Mouse (Mus musculus) CH12.LX (cell line): ENCODE data around the gene Rmnd1. TPM values are rescaled to one million over a fixed set of nuclear protein-coding genes. Genes with fewer than 3 reads are reported as not detected.

Experiments used
- DNase-seq: peaks from one replicate; pipeline ENCODE4 v3.0.0-alpha.2; 2013; ENCODE audit errors: extremely low read depth
- H3K27ac ChIP-seq: 2 replicates; pipeline ENCODE4 v1.5.1; 2012; ENCODE audit warnings: low read depth, mild to moderate bottlenecking, control low read depth, moderate library complexity; ENCODE audit not compliant: insufficient read depth
- H3K27me3 ChIP-seq: replicated peaks from 2 replicates; pipeline ENCODE3; 2012; ENCODE audit warnings: inconsistent platforms
- H3K36me3 ChIP-seq, 2 experiments: replicated peaks in 1 of 2; 2 replicates each; pipeline versions ENCODE3 to v1.6.1; 2012; ENCODE audit warnings: inconsistent platforms in 1 of 2, low read length in 1 of 2, mild to moderate bottlenecking in 1 of 2, mixed read lengths in 1 of 2, moderate library complexity in 1 of 2; ENCODE audit not compliant: control insufficient read depth in 1 of 2, insufficient read depth in 1 of 2
- H3K4me1 ChIP-seq, 2 experiments: 2 replicates each; pipeline ENCODE4 v1.6.1; 2012; ENCODE audit warnings: inconsistent platforms in 1 of 2, moderate library complexity in 1 of 2; ENCODE audit not compliant: insufficient read depth in 2 of 2, control insufficient read depth in 1 of 2
- H3K4me2 ChIP-seq: 2 replicates; pipeline ENCODE4 v1.6.1; 2012; ENCODE audit warnings: low read depth, mild to moderate bottlenecking, control low read depth; ENCODE audit not compliant: poor library complexity, insufficient read depth, severe bottlenecking
- H3K4me3 ChIP-seq, 3 experiments: fragments of 150-350 bp in 1 of 3; sonication (generic) in 1 of 3; replicated peaks in 1 of 3; 2 replicates each; pipeline versions ENCODE3 to v1.5.1; 2011 to 2012; ENCODE audit warnings: low read depth in 2 of 3, low read length in 2 of 3, mild to moderate bottlenecking in 2 of 3, moderate library complexity in 2 of 3, control low read depth in 1 of 3, improper control_type of control experiment in 1 of 3, inconsistent platforms in 1 of 3, mixed read lengths in 1 of 3; ENCODE audit not compliant: poor library complexity in 1 of 3
- H3K79me2 ChIP-seq: replicated peaks from 2 replicates; pipeline ENCODE4 v1.6.1; 2012; ENCODE audit warnings: mild to moderate bottlenecking, moderate library complexity; ENCODE audit not compliant: control insufficient read depth, poor library complexity, insufficient read depth, severe bottlenecking; ENCODE audit errors: extremely low read depth
- H3K9ac ChIP-seq: 2 replicates; pipeline ENCODE4 v1.6.1; 2012; ENCODE audit warnings: low read depth, mild to moderate bottlenecking, control low read depth, moderate library complexity; ENCODE audit not compliant: insufficient read depth
- H3K9me3 ChIP-seq: replicated peaks from 2 replicates; pipeline ENCODE3; 2012; ENCODE audit warnings: low read length, inconsistent platforms, mixed read lengths
- BHLHE40 ChIP-seq: IDR thresholded peaks from 2 replicates; pipeline ENCODE4 v1.6.1; 2011; ENCODE audit warnings: mild to moderate bottlenecking, low read depth, low read length, improper control_type of control experiment
- CHD2 ChIP-seq: IDR thresholded peaks from 2 replicates; pipeline ENCODE4 v1.6.1; 2011; ENCODE audit warnings: low read length, improper control_type of control experiment
- CTCF ChIP-seq, 2 experiments: IDR thresholded peaks in 1 of 2; conservative IDR thresholded peaks in 1 of 2; 2 replicates each; pipeline ENCODE4 v1.5.1; 2011 to 2012; ENCODE audit warnings: low read depth in 2 of 2, low read length in 2 of 2, improper control_type of control experiment in 1 of 2, inconsistent platforms in 1 of 2, mild to moderate bottlenecking in 1 of 2, moderate library complexity in 1 of 2
- ELF1 ChIP-seq: IDR thresholded peaks from 2 replicates; pipeline ENCODE4 v1.6.1; 2014; ENCODE audit warnings: low read depth, mild to moderate bottlenecking, inconsistent platforms, low read length, improper control_type of control experiment
- EP300 ChIP-seq: IDR thresholded peaks from 2 replicates; pipeline ENCODE4 v1.6.1; 2011; ENCODE audit warnings: low read length, improper control_type of control experiment
- GABPA ChIP-seq: IDR thresholded peaks from 2 replicates; pipeline ENCODE4 v1.6.1; 2012; ENCODE audit warnings: low read depth, low read length, improper control_type of control experiment, inconsistent platforms; ENCODE audit not compliant: insufficient replicate concordance
- HCFC1 ChIP-seq: IDR thresholded peaks from 2 replicates; pipeline ENCODE4 v1.6.1; 2012; ENCODE audit warnings: low read depth, mild to moderate bottlenecking, inconsistent platforms, low read length, improper control_type of control experiment
- IRF4 ChIP-seq: IDR thresholded peaks from 2 replicates; pipeline ENCODE4 v1.6.1; 2014; ENCODE audit warnings: low read depth, mild to moderate bottlenecking, inconsistent platforms, low read length, improper control_type of control experiment
- KAT2A ChIP-seq: IDR thresholded peaks from 2 replicates; pipeline ENCODE4 v1.6.1; 2012; ENCODE audit warnings: low read length, improper control_type of control experiment, inconsistent platforms; ENCODE audit not compliant: insufficient replicate concordance
- MAX ChIP-seq: IDR thresholded peaks from 2 replicates; pipeline ENCODE4 v1.6.1; 2011; ENCODE audit warnings: low read length, improper control_type of control experiment
- MAZ ChIP-seq: IDR thresholded peaks from 2 replicates; pipeline ENCODE4 v1.6.1; 2012; ENCODE audit warnings: low read depth, mild to moderate bottlenecking, inconsistent platforms, low read length, improper control_type of control experiment, moderate library complexity
- MEF2A ChIP-seq: IDR thresholded peaks from 2 replicates; pipeline ENCODE4 v1.6.1; 2014; ENCODE audit warnings: low read depth, mild to moderate bottlenecking, inconsistent platforms, low read length, improper control_type of control experiment, borderline replicate concordance
- MXI1 ChIP-seq: IDR thresholded peaks from 2 replicates; pipeline ENCODE4 v1.6.1; 2011; ENCODE audit warnings: mild to moderate bottlenecking, low read depth, low read length, improper control_type of control experiment
- NELFE ChIP-seq: IDR thresholded peaks from 2 replicates; pipeline ENCODE4 v1.6.1; 2011; ENCODE audit warnings: low read depth, low read length, improper control_type of control experiment
- NRF1 ChIP-seq: IDR thresholded peaks from 2 replicates; pipeline ENCODE4 v1.6.1; 2014; ENCODE audit warnings: low read depth, mild to moderate bottlenecking, inconsistent platforms, low read length, improper control_type of control experiment, moderate library complexity
- PAX5 ChIP-seq: IDR thresholded peaks from 2 replicates; pipeline ENCODE4 v1.6.1; 2012; ENCODE audit warnings: low read length, inconsistent platforms, mixed read lengths
- POLR2A ChIP-seq: IDR thresholded peaks from 2 replicates; pipeline ENCODE4 v1.6.1; 2011; ENCODE audit warnings: low read depth, mild to moderate bottlenecking, improper control_type of control experiment, low read length
- POLR2AphosphoS2 ChIP-seq: IDR thresholded peaks from 2 replicates; pipeline ENCODE4 v1.6.1; 2011; ENCODE audit warnings: low read depth, low read length, improper control_type of control experiment
- RAD21 ChIP-seq: IDR thresholded peaks from 2 replicates; pipeline ENCODE4 v1.6.1; 2011; ENCODE audit warnings: low read depth, mild to moderate bottlenecking, low read length, improper control_type of control experiment, moderate library complexity
- SIN3A ChIP-seq: IDR thresholded peaks from 2 replicates; pipeline ENCODE4 v1.6.1; 2012; ENCODE audit warnings: low read length, improper control_type of control experiment, inconsistent platforms
- SMC3 ChIP-seq: IDR thresholded peaks from 2 replicates; pipeline ENCODE4 v1.6.1; 2011; ENCODE audit warnings: low read depth, low read length, improper control_type of control experiment
- TCF12 ChIP-seq: IDR thresholded peaks from 2 replicates; pipeline ENCODE4 v1.6.1; 2014; ENCODE audit warnings: low read depth, mild to moderate bottlenecking, inconsistent platforms, low read length, improper control_type of control experiment
- UBTF ChIP-seq: IDR thresholded peaks from 2 replicates; pipeline ENCODE4 v1.6.1; 2012; ENCODE audit warnings: low read depth, mild to moderate bottlenecking, inconsistent platforms, low read length, improper control_type of control experiment, moderate library complexity
- USF1 ChIP-seq: IDR thresholded peaks from 2 replicates; pipeline ENCODE4 v1.6.1; 2014; ENCODE audit warnings: low read depth, mild to moderate bottlenecking, inconsistent platforms, low read length, improper control_type of control experiment
- ZC3H11A ChIP-seq: IDR thresholded peaks from 2 replicates; pipeline ENCODE4 v1.6.1; 2012; ENCODE audit warnings: low read depth, mild to moderate bottlenecking, inconsistent platforms, low read length, improper control_type of control experiment
- ZKSCAN1 ChIP-seq: IDR thresholded peaks from 2 replicates; pipeline ENCODE4 v1.6.1; 2012; ENCODE audit warnings: low read depth, inconsistent platforms, low read length, improper control_type of control experiment, borderline replicate concordance
- ZMIZ1 ChIP-seq: IDR thresholded peaks from 2 replicates; pipeline ENCODE4 v1.6.1; 2012; ENCODE audit warnings: low read depth, mild to moderate bottlenecking, inconsistent platforms, low read length, improper control_type of control experiment
- ZNF384 ChIP-seq: IDR thresholded peaks from 2 replicates; pipeline ENCODE4 v1.6.1; 2012; ENCODE audit warnings: low read depth, low read length, improper control_type of control experiment, inconsistent platforms
- dilution Hi-C: fragments of 300-500 bp; cut with MboI; formaldehyde crosslinking; loops from 2 replicates; pipeline ENCODE4 v1.14.3; 2020; ENCODE audit warnings: low sequenced_read_pairs; ENCODE audit not compliant: extremely low pct_unique_long_range_greater_than_20kb, extremely low pct_ligation_motif_present
- in situ Hi-C: fragments of 300-500 bp; cut with MboI; formaldehyde crosslinking; loops from 3 replicates; pipeline ENCODE4 v1.14.3; 2019; ENCODE audit warnings: low sequenced_read_pairs, low pct_ligation_motif_present, low pct_unique_long_range_greater_than_20kb, mixed read lengths
- polyA plus RNA-seq: library from polyadenylated mRNA; unstranded; fragments of >175 nt; gene quantifications from 2 replicates; pipeline ENCODE4 v1.2.1, GENCODE M21; 2012; ENCODE audit warnings: low read depth; ENCODE audit not compliant: insufficient read length
- total RNA-seq, 2 experiments: library from RNA; depleted of rRNA; stranded (reverse); fragments of 300-350 nt in 1 of 2; fragments of >200 nt in 1 of 2; gene quantifications; 2 replicates each; pipeline ENCODE4 v1.2.3; 2012 to 2014

The Rmnd1 gene
- total and polyA plus RNA-seq, 3 experiments = 29.1 to 44.4 (median 43.6) TPM

GRCm38 (mm10) chr10:4387701-4388383, 44.3 kb downstream of the Rmnd1 start, which contains the start of gene Zbtb2:
Gene Zbtb2, minus strand, starts transcription at chr10:4388108.
- Histone ChIP-seq H3K9me3 (no peaks in the 10 kb centered on the region), H3K79me2 (peaks cover 57% of the 10 kb centered on the region), H3K4me3 (peak within 1 kb of the TSS; percentile 76 to 97 (median 79)), H3K27me3 (no peaks in the 10 kb centered on the region), H3K9ac (peak within 1 kb of the TSS; percentile 98), H3K4me2 (peak within 1 kb of the TSS; percentile 80), H3K4me1 (peaks cover 11 to 42% of the 10 kb centered on the region in 2 experiments), H3K27ac (peak within 1 kb of the TSS; percentile 94), H3K36me3 (peaks cover under 1 to 21% of the 10 kb centered on the region in 2 experiments)
- no peak for TF ChIP-seq NELFE
- TF ChIP-seq USF1 = peak; percentile 59
- TF ChIP-seq HCFC1 = no peak
- no peak for TF ChIP-seq KAT2A
- TF ChIP-seq BHLHE40 = peak; percentile 26; the same call in 1 of the 2 replicates
- no peak for TF ChIP-seq ELF1
- TF ChIP-seq MAX = no peak
- no peak; the same call in 1 of the 2 replicates for TF ChIP-seq MXI1
- TF ChIP-seq ZNF384 = no peak
- dilution Hi-C loops (no loop called here), in situ Hi-C loops (no loop called here)
- peak; percentile 37 for DNase-seq

- H3K9ac ChIP-seq = peak overlapping the region; percentile 98
- no peaks in the 10 kb centered on the region for H3K27me3 ChIP-seq
- H3K4me1 ChIP-seq = peaks cover 11 to 38% of the 10 kb centered on the region in 2 experiments
- in situ Hi-C loops = no loop called here
- H3K9me3 ChIP-seq = no peaks in the 10 kb centered on the region
- peaks cover 0 to 19% of the 10 kb centered on the region in 2 experiments for H3K36me3 ChIP-seq
- dilution Hi-C loops = no loop called here
- peaks cover 52% of the 10 kb centered on the region for H3K79me2 ChIP-seq
- DNase-seq = peak; percentile 90
- H3K27ac ChIP-seq = peak overlapping the region; percentile 94
- H3K4me2 ChIP-seq = peak overlapping the region; percentile 96
- peak overlapping the region; percentile 64 to 97 (median 79) for H3K4me3 ChIP-seq
- TF ChIP-seq ZMIZ1 (no peak), CHD2 (peak; percentile 97), SMC3 (no peak), IRF4 (peak; percentile 22; the same call in 1 of the 2 replicates), NELFE (peak; percentile 42; the same call in 1 of the 2 replicates), CTCF (conservative IDR thresholded peaks at IDR 0.05 in 1 of 2, IDR thresholded peaks at IDR 0.05 in 1 of 2; ENCODE audit: low read depth in 2 of 2, low read length in 2 of 2) (no peak), MAX (peak; percentile 20; the same call in 1 of the 2 replicates), BHLHE40 (peak; percentile 39; the same call in 1 of the 2 replicates), USF1 (no peak), POLR2A (peak; percentile 78), ZKSCAN1 (no peak), ELF1 (peak; percentile 72), MAZ (peak; percentile 77), HCFC1 (peak; percentile 70), TCF12 (peak; percentile 50; the same call in 1 of the 2 replicates), SIN3A (peak; percentile 50), MEF2A (no peak), NRF1 (peak; percentile 75), EP300 (no peak), UBTF (no peak), PAX5 (no peak), RAD21 (no peak), MXI1 (peak; percentile 45; the same call in 1 of the 2 replicates), POLR2AphosphoS2 (no peak), ZC3H11A (no peak), GABPA (no peak)
Measured at GRCm38 (mm10) chr10:4386609-4387591, 45.3 kb downstream of the Rmnd1 start.
